Mouse (Mus musculus): ENCODE measurements around the gene Klf3.

- TF ChIP-seq CTCF (IDR thresholded peaks at IDR 0.05; ENCODE audit: low read depth, low read length), result no peak
- TF ChIP-seq GATA1 (IDR thresholded peaks at IDR 0.05; ENCODE audit: borderline replicate concordance, low read length), result no peak
- TF ChIP-seq POLR2AphosphoS5 (IDR thresholded peaks at IDR 0.05; ENCODE audit: insufficient replicate concordance, low read depth, low read length), result no peak
- no peak for TF ChIP-seq GATA2 (IDR thresholded peaks at IDR 0.05; ENCODE audit: borderline replicate concordance, low read depth, low read length)
- no peak for TF ChIP-seq TAL1 (conservative IDR thresholded peaks at IDR 0.05; ENCODE audit: low read depth, low read length)
These were observed 27.6 kb downstream of the Klf3 start for GRCm38 (mm10) chr5:64830773-64831172.

Data from G1E (cell line).